Mouse (Mus musculus) c-Kit-positive CD71-positive TER-119-negative erythroid progenitor cells, embryonic 14.5 days (primary cell): Measurements from ENCODE around the gene Tamm41.
A peak's percentile ranks its signal among the peaks of the same experiment; 100 is the strongest.

ENCODE experiments used
- DNase-seq: peaks from one replicate; pipeline ENCODE4 v3.0.0-alpha.2; 2013; ENCODE audit warnings: low read depth

The Tamm41 gene

GRCm38 (mm10) chr6:115027485-115027992, 10.1 kb downstream of the Tamm41 start:
- no peak for DNase-seq

- no peak for DNase-seq
Measured at GRCm38 (mm10) chr6:115022876-115023275, 14.8 kb downstream of the Tamm41 start.

- no peak for DNase-seq
Measured at GRCm38 (mm10) chr6:115015461-115015860, 22.2 kb downstream of the Tamm41 start.

GRCm38 (mm10) chr6:115013574-115013973, 24.1 kb downstream of the Tamm41 start:
- no peak for DNase-seq

- no peak for DNase-seq
Measured at GRCm38 (mm10) chr6:115011792-115012191, 25.9 kb downstream of the Tamm41 start.

GRCm38 (mm10) chr6:115010815-115011214, 26.9 kb downstream of the Tamm41 start:
- no peak for DNase-seq

- DNase-seq = no peak
Measured at GRCm38 (mm10) chr6:115010304-115010703, 27.4 kb downstream of the Tamm41 start.

GRCm38 (mm10) chr6:115007728-115008127, 29.9 kb downstream of the Tamm41 start:
- peak; percentile 34 for DNase-seq

GRCm38 (mm10) chr6:115006948-115007347, 30.7 kb downstream of the Tamm41 start:
- no peak for DNase-seq

GRCm38 (mm10) chr6:115006065-115006464, 31.6 kb downstream of the Tamm41 start:
- no peak for DNase-seq

- DNase-seq = no peak
Measured at GRCm38 (mm10) chr6:115005351-115005890, 32.3 kb downstream of the Tamm41 start.

GRCm38 (mm10) chr6:115004636-115005035, 33.0 kb downstream of the Tamm41 start:
- no peak for DNase-seq

GRCm38 (mm10) chr6:114998374-114999031, 39.2 kb downstream of the Tamm41 start:
- no peak for DNase-seq

GRCm38 (mm10) chr6:114997471-114997870, 40.2 kb downstream of the Tamm41 start:
- no peak for DNase-seq

- DNase-seq = no peak
Measured at GRCm38 (mm10) chr6:114996910-114997309, 40.8 kb downstream of the Tamm41 start.

- DNase-seq = no peak
Measured at GRCm38 (mm10) chr6:114994079-114994478, 43.6 kb downstream of the Tamm41 start.

- DNase-seq = no peak
Measured at GRCm38 (mm10) chr6:114993659-114994058, 44.0 kb downstream of the Tamm41 start.

GRCm38 (mm10) chr6:114991909-114992308, 45.8 kb downstream of the Tamm41 start:
- DNase-seq = no peak

GRCm38 (mm10) chr6:114988619-114988980, 49.1 kb downstream of the Tamm41 start:
- DNase-seq = no peak

GRCm38 (mm10) chr6:114987966-114988618, 49.6 kb downstream of the Tamm41 start:
- DNase-seq = no peak

GRCm38 (mm10) chr6:114982671-114983070, 55.0 kb downstream of the Tamm41 start:
- no peak for DNase-seq

- DNase-seq = no peak
Measured at GRCm38 (mm10) chr6:114979715-114980114, 58.0 kb downstream of the Tamm41 start.

GRCm38 (mm10) chr6:114976915-114977419, 60.7 kb downstream of the Tamm41 start:
- no peak for DNase-seq
